Mouse (Mus musculus) monocyte, adult 5-6 weeks (primary cell): ENCODE data around the gene Caps2. TPM values are rescaled to one million over a fixed set of nuclear protein-coding genes. Genes with fewer than 3 reads are reported as not detected.

ENCODE experiments used
- total RNA-seq: library from RNA; stranded (forward); fragments of 200-1000, 200-491, 200-594 nt; gene quantifications from 3 replicates; pipeline ENCODE4 v1.2.3, GENCODE M21; 2017

Gene Caps2
- total RNA-seq, 1 experiment from 2014 or later: not detected

Other genes with a start within 250 kb of the Caps2 start
- 29.9 to 37.7 TPM (median 33.8 TPM) in 3 replicates for gene Krr1, start 191.0 kb upstream of the Caps2 start, total RNA-seq
- gene Glipr1, start 161.0 kb upstream of the Caps2 start, total RNA-seq: 136 to 239 TPM (median 213 TPM) in 3 replicates
- gene Glipr1l1, start 103.4 kb upstream of the Caps2 start, total RNA-seq: not detected in 3 replicates
- gene Glipr1l2, start 80.3 kb upstream of the Caps2 start, total RNA-seq: not detected in 3 replicates
- not detected in 3 replicates for gene Glipr1l3, start 3.3 kb upstream of the Caps2 start, total RNA-seq
- gene Kcnc2, start 107.5 kb downstream of the Caps2 start, total RNA-seq: not detected in 3 replicates